Mouse (Mus musculus): Measurements from ENCODE around the gene Sae1.
"Not testable (repeated sequence)": the region's sequence is repeated elsewhere in the genome, so short reads cannot be mapped to it uniquely, and the experiment has no call there.

Sae1 gene

DNA sequence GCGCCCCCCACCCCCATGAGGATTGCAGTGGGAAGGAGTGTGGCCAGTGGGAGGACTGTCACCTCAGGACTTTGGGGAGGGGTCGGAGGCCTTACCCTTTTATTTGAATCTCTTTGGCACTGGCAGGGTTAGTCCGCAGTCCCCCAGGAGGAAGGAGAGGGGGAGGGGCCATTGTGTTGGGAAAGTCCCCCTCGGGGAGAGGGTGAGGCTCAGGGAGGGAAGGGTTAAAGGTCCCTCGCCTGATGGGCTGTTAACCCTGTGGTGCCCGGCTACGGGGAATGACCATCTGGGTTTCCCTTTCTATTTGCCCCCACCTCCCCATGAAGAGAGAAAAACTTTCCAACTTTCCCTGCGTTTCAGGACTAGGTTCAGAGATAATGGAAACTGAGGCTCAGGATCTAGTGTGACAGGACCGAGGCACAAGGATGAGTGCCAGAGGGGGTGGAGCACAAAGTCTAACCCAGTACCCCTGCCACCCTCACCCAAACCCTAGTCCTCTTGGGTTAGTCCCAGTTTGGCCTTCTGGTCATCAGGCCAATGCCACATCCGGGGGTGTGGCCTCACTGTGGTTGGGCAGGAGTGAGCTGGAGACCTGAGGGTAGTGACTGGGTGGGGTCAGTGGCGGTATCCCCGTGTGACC lies 74.8 kb downstream of the Sae1 start:
- Histone ChIP-seq H3K4me1 (replicated peaks; ENCODE audit: low read depth, low read length) (peaks cover 60% of the 10 kb centered on the region), H3K9me3 (ENCODE audit: low read length) (no peaks in the 10 kb centered on the region), H3K27me3 (ENCODE audit: insufficient read depth, low read length) (peaks cover 15% of the 10 kb centered on the region), H3K4me3 (replicated peaks; ENCODE audit: low read length) (peak overlapping the region; percentile 100), H3K36me3 (ENCODE audit: insufficient read depth, low read length) (peaks cover 35% of the 10 kb centered on the region)
- no peak for TF ChIP-seq NANOG (IDR thresholded peaks at IDR 0.05; ENCODE audit: borderline replicate concordance, low read length)
- TF ChIP-seq CTCF (conservative IDR thresholded peaks at IDR 0.05; ENCODE audit: low read length): no peak
- no peak for TF ChIP-seq POU5F1 (IDR thresholded peaks at IDR 0.05; ENCODE audit: borderline replicate concordance, low read length)

DNA sequence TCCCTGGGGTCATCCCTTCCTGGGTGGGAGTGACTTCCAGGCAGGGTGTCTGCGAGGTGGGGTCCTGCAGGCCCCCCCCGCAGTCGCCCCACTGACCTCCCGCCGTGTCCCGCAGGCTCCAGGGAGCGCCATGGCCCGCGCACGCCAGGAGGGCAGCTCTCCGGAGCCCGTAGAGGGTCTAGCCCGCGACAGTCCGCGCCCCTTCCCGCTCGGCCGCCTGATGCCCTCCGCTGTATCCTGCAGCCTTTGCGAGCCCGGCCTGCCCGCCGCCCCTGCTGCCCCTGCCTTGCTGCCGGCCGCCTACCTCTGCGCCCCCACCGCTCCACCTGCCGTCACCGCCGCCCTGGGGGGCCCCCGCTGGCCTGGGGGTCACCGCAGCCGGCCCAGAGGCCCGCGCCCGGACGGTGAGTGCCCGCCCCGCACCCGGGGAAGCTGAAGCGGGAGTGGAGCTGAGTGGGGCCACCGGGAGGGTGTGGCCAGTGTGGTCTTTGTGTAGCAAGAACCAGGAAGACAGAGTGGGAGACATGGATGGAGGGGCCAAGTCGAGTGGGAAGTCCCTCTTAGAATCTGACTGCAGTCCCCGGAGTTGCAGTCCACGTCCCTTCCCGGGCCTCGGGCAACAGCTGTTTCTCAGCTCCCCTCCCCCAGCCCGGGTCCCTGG lies 75.5 kb downstream of the Sae1 start:
- TF ChIP-seq NANOG (IDR thresholded peaks at IDR 0.05; ENCODE audit: borderline replicate concordance, low read length) (no peak), POU5F1 (IDR thresholded peaks at IDR 0.05; ENCODE audit: borderline replicate concordance, low read length) (no peak), CTCF (conservative IDR thresholded peaks at IDR 0.05; ENCODE audit: low read length) (no peak)
- Histone ChIP-seq H3K9me3 (ENCODE audit: low read length) (no peaks in the 10 kb centered on the region), H3K4me3 (replicated peaks; ENCODE audit: low read length) (peak overlapping the region; percentile 100)

DNA sequence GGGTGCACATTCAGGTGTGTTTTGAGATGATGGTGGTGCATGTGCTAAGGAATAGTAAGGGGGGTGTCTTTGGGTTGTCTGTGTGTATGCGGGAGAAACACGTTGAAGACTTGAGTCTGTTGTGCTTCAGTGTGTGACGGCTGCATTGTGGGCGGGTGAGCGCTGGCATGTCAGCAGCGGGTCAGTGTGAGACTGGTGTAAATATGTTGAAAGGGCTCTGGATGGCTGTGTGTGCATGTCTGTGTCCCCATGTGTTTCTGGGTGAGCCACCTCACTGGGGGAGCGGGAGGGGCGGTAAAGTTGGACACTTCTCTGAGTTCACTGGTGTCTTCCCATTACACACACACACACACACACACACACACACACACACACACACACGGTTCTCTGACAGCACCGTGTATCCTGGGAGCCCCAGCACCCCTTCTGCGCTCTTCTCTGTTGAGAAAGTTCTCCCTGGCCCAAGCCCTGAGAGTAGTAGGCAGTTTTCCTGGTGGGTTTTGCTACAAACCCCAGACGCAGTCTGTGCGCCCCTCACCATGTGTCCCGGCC lies 76.1 kb downstream of the Sae1 start:
- no peak for TF ChIP-seq NANOG (IDR thresholded peaks at IDR 0.05; ENCODE audit: borderline replicate concordance, low read length)
- no peak for TF ChIP-seq CTCF (conservative IDR thresholded peaks at IDR 0.05; ENCODE audit: low read length)
- TF ChIP-seq POU5F1 (IDR thresholded peaks at IDR 0.05; ENCODE audit: borderline replicate concordance, low read length): no peak
- peaks cover 57% of the 10 kb centered on the region for H3K4me1 ChIP-seq (replicated peaks; ENCODE audit: low read depth, low read length)
- H3K36me3 ChIP-seq (ENCODE audit: insufficient read depth, low read length): peaks cover 22% of the 10 kb centered on the region
- H3K9me3 ChIP-seq (ENCODE audit: low read length): no peaks in the 10 kb centered on the region
- peak overlapping the region; percentile 100 for H3K4me3 ChIP-seq (replicated peaks; ENCODE audit: low read length)
- peaks cover 15% of the 10 kb centered on the region for H3K27me3 ChIP-seq (ENCODE audit: insufficient read depth, low read length)

More for the DNA sequence above, 75.5 kb downstream of the Sae1 start:
- H3K27me3 ChIP-seq (ENCODE audit: insufficient read depth, low read length): peaks cover 15% of the 10 kb centered on the region
- peaks cover 60% of the 10 kb centered on the region for H3K4me1 ChIP-seq (replicated peaks; ENCODE audit: low read depth, low read length)
- H3K36me3 ChIP-seq (ENCODE audit: insufficient read depth, low read length): peaks cover 28% of the 10 kb centered on the region

DNA sequence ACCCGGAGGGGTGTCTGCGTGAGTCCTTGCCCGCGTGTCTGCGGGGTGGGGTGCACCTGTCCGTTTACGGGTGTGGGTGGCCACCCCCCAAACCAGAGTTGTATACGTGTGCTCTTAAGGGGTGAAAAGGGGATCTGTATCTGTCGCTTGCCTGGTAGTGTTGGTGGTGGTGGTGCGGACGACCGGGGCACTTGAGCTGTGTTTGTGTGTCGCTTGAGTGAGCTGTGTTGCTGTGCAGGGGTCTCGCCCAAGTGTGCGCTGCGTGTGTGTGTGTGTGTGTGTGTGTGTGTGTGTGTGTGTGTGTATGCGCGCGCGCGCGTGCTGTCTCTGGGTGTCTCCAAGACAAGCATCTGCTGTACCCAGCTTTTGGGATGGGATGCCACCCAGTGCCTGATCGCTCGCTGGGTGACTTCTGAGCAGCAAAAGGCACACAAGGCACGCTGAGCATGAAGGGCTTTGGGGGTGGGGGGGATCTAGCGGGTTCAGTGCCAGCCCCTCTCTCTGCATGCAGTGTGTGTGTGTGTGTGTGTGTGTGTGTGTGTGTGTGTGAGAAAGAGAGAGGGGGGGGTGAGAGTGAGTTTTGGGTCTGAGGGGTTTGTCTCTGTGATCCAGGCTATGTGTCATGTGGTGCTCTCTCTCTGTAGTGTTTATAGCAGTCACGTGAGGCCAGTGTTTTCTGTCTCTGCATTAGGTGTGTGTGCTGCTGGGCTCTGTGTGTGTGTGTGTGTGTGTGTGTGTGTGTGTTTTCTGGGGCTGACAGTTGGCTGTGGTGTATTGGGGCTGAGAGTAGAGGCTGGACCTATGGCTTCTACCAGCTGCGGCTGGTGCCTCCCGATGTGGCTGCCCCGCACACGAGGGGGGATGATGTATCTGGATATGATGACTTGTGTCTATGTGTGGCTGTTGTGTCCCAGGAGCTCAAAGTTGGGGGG lies 76.8 kb downstream of the Sae1 start:
- Histone ChIP-seq H3K27me3 (ENCODE audit: insufficient read depth, low read length) (peaks cover 15% of the 10 kb centered on the region), H3K36me3 (ENCODE audit: insufficient read depth, low read length) (peaks cover 17% of the 10 kb centered on the region), H3K4me3 (replicated peaks; ENCODE audit: low read length) (peak overlapping the region; percentile 100), H3K4me1 (replicated peaks; ENCODE audit: low read depth, low read length) (peaks cover 53% of the 10 kb centered on the region), H3K9me3 (ENCODE audit: low read length) (no peaks in the 10 kb centered on the region)
- TF ChIP-seq NANOG (IDR thresholded peaks at IDR 0.05; ENCODE audit: borderline replicate concordance, low read length) (no peak), POU5F1 (IDR thresholded peaks at IDR 0.05; ENCODE audit: borderline replicate concordance, low read length) (no peak)

- TF ChIP-seq CTCF (conservative IDR thresholded peaks at IDR 0.05; ENCODE audit: low read length) (peak; percentile 40), POU5F1 (IDR thresholded peaks at IDR 0.05; ENCODE audit: borderline replicate concordance, low read length) (no peak)
- peak overlapping the region; percentile 100 for H3K4me3 ChIP-seq (replicated peaks; ENCODE audit: low read length)
- H3K36me3 ChIP-seq (ENCODE audit: insufficient read depth, low read length): peaks cover 9% of the 10 kb centered on the region
- H3K27me3 ChIP-seq (ENCODE audit: insufficient read depth, low read length): peaks cover 15% of the 10 kb centered on the region
- peaks cover 49% of the 10 kb centered on the region for H3K4me1 ChIP-seq (replicated peaks; ENCODE audit: low read depth, low read length)
- no peaks in the 10 kb centered on the region for H3K9me3 ChIP-seq (ENCODE audit: low read length)
Measured at GRCm38 (mm10) chr7:16310020-16310520, 77.5 kb downstream of the Sae1 start.

GRCm38 (mm10) chr7:16309318-16310019 lies 78.1 kb downstream of the Sae1 start:
- Histone ChIP-seq H3K36me3 (ENCODE audit: insufficient read depth, low read length) (peaks cover 6% of the 10 kb centered on the region), H3K4me1 (replicated peaks; ENCODE audit: low read depth, low read length) (peaks cover 49% of the 10 kb centered on the region), H3K4me3 (replicated peaks; ENCODE audit: low read length) (peak overlapping the region; percentile 100), H3K27me3 (ENCODE audit: insufficient read depth, low read length) (peaks cover 15% of the 10 kb centered on the region), H3K9me3 (ENCODE audit: low read length) (no peaks in the 10 kb centered on the region)
- TF ChIP-seq CTCF (conservative IDR thresholded peaks at IDR 0.05; ENCODE audit: low read length) (no peak), POU5F1 (IDR thresholded peaks at IDR 0.05; ENCODE audit: borderline replicate concordance, low read length) (no peak), NANOG (IDR thresholded peaks at IDR 0.05; ENCODE audit: borderline replicate concordance, low read length) (no peak)

- peaks cover 46% of the 10 kb centered on the region for H3K4me1 ChIP-seq (replicated peaks; ENCODE audit: low read depth, low read length)
Measured at GRCm38 (mm10) chr7:16308555-16309317, 78.9 kb downstream of the Sae1 start.

GRCm38 (mm10) chr7:16308093-16308492 lies 79.5 kb downstream of the Sae1 start, which contains the start of gene Bbc3:
Gene Bbc3, plus strand, starts transcription at chr7:16308393.
- peak within 1 kb of the TSS; percentile 100 for H3K4me3 ChIP-seq (replicated peaks; ENCODE audit: low read length)
- H3K4me1 ChIP-seq (replicated peaks; ENCODE audit: low read depth, low read length): peaks cover 43% of the 10 kb centered on the region
- H3K27me3 ChIP-seq (ENCODE audit: insufficient read depth, low read length): peaks cover 15% of the 10 kb centered on the region
- H3K9me3 ChIP-seq (ENCODE audit: low read length); H3K36me3 ChIP-seq (ENCODE audit: insufficient read depth, low read length): not testable (repeated sequence)

More at GRCm38 (mm10) chr7:16308555-16309317, 78.9 kb downstream of the Sae1 start:
- TF ChIP-seq NANOG (IDR thresholded peaks at IDR 0.05; ENCODE audit: borderline replicate concordance, low read length) (no peak), CTCF (conservative IDR thresholded peaks at IDR 0.05; ENCODE audit: low read length) (no peak), POU5F1 (IDR thresholded peaks at IDR 0.05; ENCODE audit: borderline replicate concordance, low read length) (no peak)
- Histone ChIP-seq H3K27me3 (ENCODE audit: insufficient read depth, low read length) (peaks cover 15% of the 10 kb centered on the region), H3K4me3 (replicated peaks; ENCODE audit: low read length) (peak overlapping the region; percentile 100), H3K9me3 (ENCODE audit: low read length) (no peaks in the 10 kb centered on the region), H3K36me3 (ENCODE audit: insufficient read depth, low read length) (peaks cover 2% of the 10 kb centered on the region; the same call in 1 of the 2 replicates)

DNA sequence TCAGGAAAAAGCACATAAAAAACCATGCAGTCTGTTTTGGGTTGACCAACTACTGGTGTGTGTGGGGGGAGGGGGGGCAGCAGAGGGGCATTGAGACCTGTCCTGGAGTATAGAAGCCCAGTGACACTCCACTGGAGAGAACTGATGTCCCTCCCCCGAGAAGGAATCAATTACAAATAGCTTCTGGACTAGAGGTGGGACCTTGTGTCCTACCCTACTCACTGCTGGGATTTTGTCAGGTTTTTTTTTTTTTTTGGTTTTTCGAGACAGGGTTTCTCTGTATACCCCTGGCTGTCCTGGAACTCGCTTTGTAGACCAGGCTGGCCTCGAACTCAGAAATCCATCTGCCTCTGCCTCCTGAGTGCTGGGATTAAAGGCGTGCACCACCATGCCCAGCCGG lies 80.5 kb downstream of the Sae1 start:
- peaks cover 15% of the 10 kb centered on the region for H3K27me3 ChIP-seq (ENCODE audit: insufficient read depth, low read length)
- H3K9me3 ChIP-seq (ENCODE audit: low read length); H3K36me3 ChIP-seq (ENCODE audit: insufficient read depth, low read length); H3K4me3 ChIP-seq (replicated peaks; ENCODE audit: low read length): not testable (repeated sequence)
- peaks cover 34% of the 10 kb centered on the region for H3K4me1 ChIP-seq (replicated peaks; ENCODE audit: low read depth, low read length)

Measured in E14TG2a.4 (cell line).